Mouse (Mus musculus) stomach, embryonic 15.5 days (tissue): ENCODE data around the gene Cilp. TPM values are rescaled to one million over a fixed set of nuclear protein-coding genes. Genes with fewer than 3 reads are reported as not detected.

ENCODE experiments used
- ATAC-seq: fragments of 200-750 bp; cut with Nextera tagmentation; 2 replicates; pipeline ENCODE4 v1.8.0; 2017; ENCODE audit warnings: low read depth, moderate number of reproducible peaks, moderate TSS enrichment; ENCODE audit not compliant: insufficient read depth, low FRiP score
- H3K27ac ChIP-seq: fragments of 300-500 bp; sonication (generic); 2 replicates; pipeline ENCODE4 v1.5.1; 2015; ENCODE audit warnings: mild to moderate bottlenecking, inconsistent platforms
- H3K27me3 ChIP-seq: fragments of 300-500 bp; sonication (generic); replicated peaks from 2 replicates; pipeline ENCODE4 v1.6.1; 2015; ENCODE audit warnings: inconsistent platforms
- H3K36me3 ChIP-seq: fragments of 300-500 bp; sonication (generic); 2 replicates; pipeline ENCODE4 v1.6.1; 2015; ENCODE audit warnings: inconsistent platforms
- H3K4me1 ChIP-seq: fragments of 300-500 bp; sonication (generic); 2 replicates; pipeline ENCODE4 v1.6.1; 2015; ENCODE audit warnings: inconsistent platforms
- H3K4me2 ChIP-seq: fragments of 300-500 bp; sonication (generic); 2 replicates; pipeline ENCODE4 v1.6.1; 2015; ENCODE audit warnings: mild to moderate bottlenecking, inconsistent platforms
- H3K4me3 ChIP-seq: fragments of 300-500 bp; sonication (generic); replicated peaks from 2 replicates; pipeline ENCODE4 v1.5.1; 2015; ENCODE audit warnings: inconsistent platforms
- H3K9ac ChIP-seq: fragments of 300-500 bp; sonication (generic); 2 replicates; pipeline ENCODE4 v1.6.1; 2015; ENCODE audit warnings: inconsistent platforms
- H3K9me3 ChIP-seq: fragments of 300-500 bp; sonication (generic); 2 replicates; pipeline ENCODE4 v1.6.1; 2016; ENCODE audit warnings: inconsistent platforms
- WGBS: fragments of 180-500 bp; shearing (Covaris S2); methylation state at CpG from one replicate; pipeline ENCODE4 v1.1.7; 2015; 5-methylcytosine and 5-hydroxymethylcytosine counted together
- polyA plus RNA-seq: library from polyadenylated mRNA; unstranded; fragments of >200 nt; fragmentation: Nextera tagmentation; extraction: Ambion mirVana; gene quantifications from 2 replicates; pipeline ENCODE4 v1.2.1, GENCODE M21; 2015

Gene Cilp
- polyA plus RNA-seq, 1 experiment from 2014 or later, result 0.82 TPM

DNA sequence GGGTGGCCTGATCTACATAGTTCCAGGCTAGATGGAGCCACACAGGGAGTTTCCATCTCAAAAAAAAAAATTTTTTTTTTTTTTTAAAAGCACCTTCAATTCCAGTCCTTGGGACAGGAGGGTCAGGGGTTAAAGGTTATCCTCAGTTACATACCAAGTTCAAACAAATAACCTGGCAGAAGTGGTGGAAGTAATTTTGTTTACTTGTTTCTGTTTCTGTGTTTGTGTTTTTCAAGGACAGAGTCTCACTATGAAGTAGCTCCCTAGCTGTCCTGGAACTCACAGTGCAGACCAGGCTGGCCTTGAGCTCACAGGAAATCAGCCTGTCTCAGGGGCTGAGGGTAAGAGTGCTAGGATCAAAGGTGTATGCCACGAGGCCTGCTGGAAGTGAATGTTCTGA, 29.4 kb upstream of the Cilp start:
- Histone ChIP-seq H3K9ac (no peak overlapping the region), H3K4me2 (no peak overlapping the region), H3K27ac (no peak overlapping the region), H3K27me3 (no peaks in the 10 kb centered on the region), H3K9me3 (no peaks in the 10 kb centered on the region), H3K36me3 (0 out of 2 replicates have a peak, but pooled peaks cover under 1% of the 10 kb centered on the region), H3K4me3 (no peak overlapping the region), H3K4me1 (peaks cover 7% of the 10 kb centered on the region)
- no peak for ATAC-seq
- 48% methylated on average over 1 of the region's 1 CpGs for WGBS

DNA sequence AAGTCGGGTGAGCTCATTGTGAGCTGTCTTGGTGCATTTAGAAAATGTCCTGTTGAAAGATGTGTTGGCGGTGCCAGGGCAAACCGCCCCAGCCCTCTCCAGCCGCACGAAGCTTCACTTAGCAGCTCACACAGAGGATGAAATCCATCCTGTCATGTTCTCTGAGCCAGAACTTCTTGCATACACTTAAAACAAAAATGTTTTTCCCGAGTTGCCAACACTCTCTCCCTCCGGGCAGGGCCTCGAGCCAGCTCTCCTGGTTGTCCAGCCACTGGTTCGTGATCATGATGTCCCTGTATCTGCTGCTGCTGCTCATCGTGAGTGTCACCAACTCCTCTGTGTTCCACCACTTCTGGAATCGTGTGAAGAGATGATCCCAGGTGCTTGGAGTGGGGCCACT, 27.4 kb upstream of the Cilp start:
- H3K27ac ChIP-seq, result peak overlapping the region; percentile 26; the same call in 1 of the 2 replicates
- H3K4me2 ChIP-seq, result no peak overlapping the region

GRCm38 (mm10) chr9:65238191-65238760, 26.7 kb upstream of the Cilp start:
- Histone ChIP-seq H3K9me3 (no peaks in the 10 kb centered on the region), H3K27me3 (no peaks in the 10 kb centered on the region), H3K9ac (no peak overlapping the region), H3K4me1 (peaks cover 8% of the 10 kb centered on the region), H3K4me3 (no peak overlapping the region), H3K36me3 (no peaks in the 10 kb centered on the region), H3K27ac (peak overlapping the region; percentile 48; the same call in 1 of the 2 replicates), H3K4me2 (no peak overlapping the region)
- no peak for ATAC-seq
- 35% methylated on average over 13 of the region's 13 CpGs for WGBS

More for the DNA sequence above, 27.4 kb upstream of the Cilp start:
- Histone ChIP-seq H3K9me3 (no peaks in the 10 kb centered on the region), H3K27me3 (no peaks in the 10 kb centered on the region), H3K9ac (no peak overlapping the region), H3K4me1 (peaks cover 3% of the 10 kb centered on the region), H3K4me3 (no peak overlapping the region), H3K36me3 (no peaks in the 10 kb centered on the region)
- 56% methylated on average over 11 of the region's 11 CpGs for WGBS
- no peak for ATAC-seq

DNA sequence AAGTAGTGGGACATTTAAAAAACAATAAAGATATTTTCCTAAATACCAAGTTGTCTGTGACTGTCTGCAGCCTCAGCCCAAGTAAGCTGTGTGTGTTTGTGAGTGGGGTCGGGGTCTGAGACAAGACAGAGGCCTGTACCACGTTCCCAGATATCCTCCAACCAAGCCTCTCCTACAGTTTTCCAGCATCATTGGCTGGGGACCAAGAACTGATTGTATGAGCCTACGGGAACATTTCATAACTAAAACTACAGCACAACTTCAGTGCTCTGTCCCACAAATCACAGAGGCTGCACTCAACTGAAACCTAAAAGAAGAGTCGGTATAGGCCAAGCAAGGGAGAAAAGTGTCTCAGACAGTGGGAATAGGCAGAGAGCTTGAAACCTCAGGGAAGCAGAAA, 25.8 kb upstream of the Cilp start:
- H3K4me1 ChIP-seq, result peaks cover 8% of the 10 kb centered on the region
- H3K27ac ChIP-seq, result no peak overlapping the region
- no peak overlapping the region for H3K4me3 ChIP-seq
- H3K27me3 ChIP-seq, result no peaks in the 10 kb centered on the region
- no peaks in the 10 kb centered on the region for H3K36me3 ChIP-seq
- H3K9me3 ChIP-seq, result no peaks in the 10 kb centered on the region
- 48% methylated on average over 4 of the region's 4 CpGs for WGBS
- H3K9ac ChIP-seq, result no peak overlapping the region
- no peak overlapping the region for H3K4me2 ChIP-seq
- no peak for ATAC-seq

GRCm38 (mm10) chr9:65239731-65240130, 25.2 kb upstream of the Cilp start:
- H3K36me3 ChIP-seq, result no peaks in the 10 kb centered on the region
- H3K4me1 ChIP-seq, result peaks cover 8% of the 10 kb centered on the region
- no peaks in the 10 kb centered on the region for H3K27me3 ChIP-seq
- ATAC-seq, result no peak
- H3K4me2 ChIP-seq, result no peak overlapping the region
- H3K9ac ChIP-seq, result no peak overlapping the region
- 93% methylated on average over 5 of the region's 5 CpGs for WGBS
- no peak overlapping the region for H3K27ac ChIP-seq
- H3K4me3 ChIP-seq, result no peak overlapping the region
- no peaks in the 10 kb centered on the region for H3K9me3 ChIP-seq

DNA sequence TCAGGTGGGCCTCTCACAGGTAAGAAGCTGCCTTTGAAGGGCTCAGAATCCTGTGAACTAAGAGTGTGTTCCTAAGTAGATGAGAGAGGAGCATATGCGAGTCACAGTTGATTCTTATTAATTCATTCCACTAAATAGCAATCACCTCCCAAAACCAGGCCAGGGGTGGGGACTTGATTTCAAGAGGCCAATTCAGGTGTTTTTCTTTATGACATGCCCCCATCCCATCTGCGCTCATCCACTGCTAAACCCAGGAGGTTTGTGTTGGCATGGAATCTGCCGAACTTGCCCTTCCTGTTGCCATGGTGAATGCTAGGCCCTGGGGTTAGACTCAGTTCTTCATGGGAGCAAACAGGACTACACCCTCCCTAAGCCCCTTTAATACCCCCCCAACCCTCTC, 24.4 kb upstream of the Cilp start:
- Histone ChIP-seq H3K9ac (no peak overlapping the region), H3K4me2 (no peak overlapping the region), H3K4me1 (peaks cover 8% of the 10 kb centered on the region), H3K4me3 (no peak overlapping the region), H3K9me3 (no peaks in the 10 kb centered on the region), H3K36me3 (no peaks in the 10 kb centered on the region), H3K27ac (no peak overlapping the region), H3K27me3 (no peaks in the 10 kb centered on the region)
- ATAC-seq, result no peak
- WGBS, result 80% methylated on average over 3 of the region's 3 CpGs

DNA sequence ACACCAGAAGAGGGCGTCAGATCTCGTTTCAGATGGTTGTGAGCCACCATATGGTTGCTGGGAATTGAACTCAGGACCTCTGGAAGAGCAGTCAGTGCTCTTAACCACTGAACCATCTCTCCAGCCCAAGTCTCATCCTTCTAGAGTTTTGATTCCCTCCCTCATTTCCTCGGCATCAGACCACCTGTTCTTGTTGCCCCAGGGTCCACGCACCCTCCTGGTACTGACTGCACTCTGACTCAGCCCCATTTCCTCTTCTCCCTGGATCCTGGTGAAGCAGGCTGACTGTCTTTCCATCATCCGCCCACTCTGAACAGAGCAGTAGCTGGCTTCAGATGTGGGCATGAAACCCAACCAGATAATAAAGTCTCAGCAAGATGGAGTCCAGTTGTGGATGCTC, 23.0 kb upstream of the Cilp start:
- WGBS, result 69% methylated on average over 5 of the region's 5 CpGs
- Histone ChIP-seq H3K27me3 (no peaks in the 10 kb centered on the region), H3K4me2 (no peak overlapping the region), H3K27ac (no peak overlapping the region), H3K4me3 (no peak overlapping the region), H3K4me1 (peaks cover 8% of the 10 kb centered on the region), H3K36me3 (no peaks in the 10 kb centered on the region), H3K9ac (no peak overlapping the region), H3K9me3 (no peaks in the 10 kb centered on the region)
- no peak for ATAC-seq

- Histone ChIP-seq H3K4me1 (peaks cover 8% of the 10 kb centered on the region), H3K36me3 (no peaks in the 10 kb centered on the region), H3K9ac (no peak overlapping the region), H3K9me3 (no peaks in the 10 kb centered on the region), H3K4me3 (no peak overlapping the region), H3K4me2 (no peak overlapping the region), H3K27me3 (no peaks in the 10 kb centered on the region), H3K27ac (0 out of 2 replicates have a peak overlapping the region, but pooled peaks have one; percentile 21)
- ATAC-seq, result 0 out of 2 replicates have a peak, but pooled peaks have one; percentile 13
- WGBS, result 37% methylated on average over 4 of the region's 4 CpGs
Measured at GRCm38 (mm10) chr9:65243249-65243648, 21.7 kb upstream of the Cilp start.

- WGBS, result 33% methylated on average over 9 of the region's 9 CpGs
- Histone ChIP-seq H3K9ac (no peak overlapping the region), H3K36me3 (no peaks in the 10 kb centered on the region), H3K9me3 (no peaks in the 10 kb centered on the region), H3K27ac (no peak overlapping the region), H3K4me2 (no peak overlapping the region), H3K4me1 (peaks cover 5% of the 10 kb centered on the region), H3K4me3 (no peak overlapping the region), H3K27me3 (no peaks in the 10 kb centered on the region)
- no peak for ATAC-seq
Measured at GRCm38 (mm10) chr9:65244036-65244806, 20.8 kb upstream of the Cilp start.

GRCm38 (mm10) chr9:65247502-65248376, 17.2 kb upstream of the Cilp start:
- Histone ChIP-seq H3K36me3 (no peaks in the 10 kb centered on the region), H3K9ac (no peak overlapping the region), H3K4me3 (no peak overlapping the region), H3K27me3 (no peaks in the 10 kb centered on the region), H3K9me3 (no peaks in the 10 kb centered on the region), H3K4me2 (no peak overlapping the region), H3K27ac (no peak overlapping the region), H3K4me1 (peaks cover 4% of the 10 kb centered on the region)
- no peak for ATAC-seq
- WGBS, result 63% methylated on average over 16 of the region's 16 CpGs

GRCm38 (mm10) chr9:65248377-65248690, 16.6 kb upstream of the Cilp start:
- no peak overlapping the region for H3K27ac ChIP-seq
- H3K27me3 ChIP-seq, result no peaks in the 10 kb centered on the region
- H3K4me2 ChIP-seq, result no peak overlapping the region
- ATAC-seq, result no peak
- H3K4me1 ChIP-seq, result no peaks in the 10 kb centered on the region
- no peak overlapping the region for H3K9ac ChIP-seq
- WGBS, result 81% methylated on average over 5 of the region's 5 CpGs
- no peak overlapping the region for H3K4me3 ChIP-seq
- H3K36me3 ChIP-seq, result no peaks in the 10 kb centered on the region
- no peaks in the 10 kb centered on the region for H3K9me3 ChIP-seq

GRCm38 (mm10) chr9:65252026-65252425, 13.0 kb upstream of the Cilp start:
- Histone ChIP-seq H3K4me2 (no peak overlapping the region), H3K4me1 (no peaks in the 10 kb centered on the region), H3K9ac (no peak overlapping the region), H3K27me3 (no peaks in the 10 kb centered on the region), H3K27ac (no peak overlapping the region), H3K4me3 (no peak overlapping the region), H3K36me3 (no peaks in the 10 kb centered on the region), H3K9me3 (no peaks in the 10 kb centered on the region)
- 57% methylated on average over 3 of the region's 3 CpGs for WGBS
- no peak for ATAC-seq
